Mouse (Mus musculus) stomach, postnatal 0 days (tissue): ENCODE data around the gene Tmem239.
A peak's percentile ranks its signal among the peaks of the same experiment; 100 is the strongest.

Experiments used
- CTCF ChIP-seq: IDR thresholded peaks from 2 replicates; pipeline ENCODE4 v1.5.1; 2016; ENCODE audit warnings: antibody characterized with exemption, low read depth, mild to moderate bottlenecking, moderate library complexity
- EP300 ChIP-seq: optimal IDR thresholded peaks from 2 replicates; pipeline ENCODE3; 2016; ENCODE audit warnings: antibody characterized with exemption

GRCm38 (mm10) chr2:130448449-130448848 lies 42.2 kb downstream of the Tmem239 start:
- TF ChIP-seq CTCF, result peak; percentile 30
- TF ChIP-seq EP300, result no peak
